In the genomic region with DNA sequence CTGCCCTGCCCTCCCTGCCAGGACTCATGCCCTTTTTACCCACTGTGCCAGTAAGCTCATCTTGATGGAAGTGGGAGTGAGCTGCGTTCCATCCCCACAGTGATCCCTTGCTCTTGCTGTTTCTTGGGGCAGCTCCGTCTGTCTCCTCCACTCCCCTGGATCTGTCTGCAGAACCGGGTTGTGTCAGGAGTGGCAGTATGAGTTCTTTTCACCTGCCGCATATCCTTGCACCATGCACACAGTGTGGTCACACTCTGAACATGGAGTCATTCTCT, we compare ENCODE assay signal across 8 mouse cellular contexts.
DNase-seq lines count a peak whose midpoint lies in the region; TF ChIP-seq lines count a peak whose summit lies in the region.
"Had no signal": no experiment of that assay in that cellular context is flagged by ENCODE, and none has a peak within 500 bp of the region (broad histone marks: within the 10 kb centered on the region; RNA-seq: fewer than 3 reads in every experiment).

No protein-coding gene starts in this region.

- H3K9ac ChIP-seq in heart, adult 2 months (ENCODE audit: low read depth, low read length), result no peak overlapping the region

- no peaks in the 10 kb centered on the region for H3K79me2 ChIP-seq in heart, adult 2 months (replicated peaks; ENCODE audit: control insufficient read depth, insufficient read depth, low read length)

- no peak for TF ChIP-seq EP300 in heart, adult 2 months (IDR thresholded peaks at IDR 0.05; ENCODE audit: insufficient read depth, low read depth, low read length)

- 75% methylated on average over 4 of the region's 4 CpGs for WGBS in heart, adult 2 months

- no peak for TF ChIP-seq CTCF in gastrocnemius, adult 2 months (IDR thresholded peaks at IDR 0.05)
- TF ChIP-seq CTCF in heart, adult 2 months (IDR thresholded peaks at IDR 0.05), result no peak

- H3K4me1 ChIP-seq in heart, adult 2 months (ENCODE audit: control insufficient read depth, insufficient read depth, low read length), result peaks cover 11% of the 10 kb centered on the region

- no peaks in the 10 kb centered on the region for H3K27me3 ChIP-seq in heart, adult 2 months (ENCODE audit: control insufficient read depth, insufficient read depth, low read length)
- H3K27me3 ChIP-seq: CH12.LX, Patski had no signal

- H3K27ac ChIP-seq in gastrocnemius, adult 2 months, result peak overlapping the region; percentile 88
- peak overlapping the region; percentile 52 for H3K27ac ChIP-seq in heart, adult 2 months

- TF ChIP-seq POLR2A in heart, adult 2 months (IDR thresholded peaks at IDR 0.05; ENCODE audit: insufficient read depth, low read depth, low read length), result no peak

- intact Hi-C loops in gastrocnemius, adult 2 months (cut with DNase I), result loop anchor here (2.0 kb wide), 1 partner anchor 30 kb away; no protein-coding TSS in a partner anchor
- intact Hi-C loops in heart, adult 2 months (cut with DNase I), result no loop called here
- intact Hi-C loops in heart, postnatal 25 days (cut with DNase I), result no loop called here

- no peak for DNase-seq in gastrocnemius, adult 2 months
- DNase-seq in gastrocnemius, postnatal 25 days, result no peak
- no peak for DNase-seq in heart, adult 2 months
- DNase-seq in heart, postnatal 25 days (ENCODE audit: low spot score), result no peak
- DNase-seq: adrenal gland, postnatal 25 days; B cell, adult 2 months had no signal

- H3K36me3 ChIP-seq in heart, adult 2 months (ENCODE audit: control insufficient read depth, insufficient read depth, low read length), result no peaks in the 10 kb centered on the region

- no peak overlapping the region for H3K4me3 ChIP-seq in gastrocnemius, adult 2 months
- no peak overlapping the region for H3K4me3 ChIP-seq in heart, adult 2 months
